Mouse (Mus musculus) left cerebral cortex, adult 11 months (tissue): ENCODE data around the gene Satb1.

Experiments
- DNase-seq: peaks from one replicate; pipeline ENCODE4 v3.0.0; 2022; ENCODE audit warnings: low spot score

The Satb1 gene

GRCm38 (mm10) chr17:51814301-51814700, 18.8 kb downstream of the Satb1 start:
- DNase-seq: no peak

- no peak for DNase-seq
Observed at GRCm38 (mm10) chr17:51813784-51814120, 19.3 kb downstream of the Satb1 start.

GRCm38 (mm10) chr17:51812942-51813783, 19.9 kb downstream of the Satb1 start:
- no peak for DNase-seq

- no peak for DNase-seq
Observed at GRCm38 (mm10) chr17:51812261-51812941, 20.7 kb downstream of the Satb1 start.

GRCm38 (mm10) chr17:51811911-51812260, 21.2 kb downstream of the Satb1 start:
- no peak for DNase-seq

GRCm38 (mm10) chr17:51811086-51811868, 21.8 kb downstream of the Satb1 start:
- no peak for DNase-seq

GRCm38 (mm10) chr17:51807429-51807828, 25.7 kb downstream of the Satb1 start:
- no peak for DNase-seq

- no peak for DNase-seq
Observed at GRCm38 (mm10) chr17:51806124-51806960, 26.7 kb downstream of the Satb1 start.

GRCm38 (mm10) chr17:51800208-51800607, 32.9 kb downstream of the Satb1 start:
- no peak for DNase-seq

- no peak for DNase-seq
Observed at GRCm38 (mm10) chr17:51796459-51796858, 36.6 kb downstream of the Satb1 start.

- no peak for DNase-seq
Observed at GRCm38 (mm10) chr17:51791226-51791625, 41.9 kb downstream of the Satb1 start.

- no peak for DNase-seq
Observed at GRCm38 (mm10) chr17:51790387-51791060, 42.6 kb downstream of the Satb1 start.

- no peak for DNase-seq
Observed at GRCm38 (mm10) chr17:51789777-51790176, 43.3 kb downstream of the Satb1 start.

- no peak for DNase-seq
Observed at GRCm38 (mm10) chr17:51789098-51789497, 44.0 kb downstream of the Satb1 start.

- DNase-seq: no peak
Observed at GRCm38 (mm10) chr17:51787955-51788354, 45.1 kb downstream of the Satb1 start.

GRCm38 (mm10) chr17:51786050-51786449, 47.0 kb downstream of the Satb1 start:
- no peak for DNase-seq

GRCm38 (mm10) chr17:51784935-51785334, 48.2 kb downstream of the Satb1 start:
- no peak for DNase-seq

- DNase-seq: no peak
Observed at GRCm38 (mm10) chr17:51783591-51784279, 49.4 kb downstream of the Satb1 start.

- no peak for DNase-seq
Observed at GRCm38 (mm10) chr17:51780036-51780435, 53.1 kb downstream of the Satb1 start.

GRCm38 (mm10) chr17:51778961-51779360, 54.1 kb downstream of the Satb1 start:
- DNase-seq: no peak

GRCm38 (mm10) chr17:51777813-51778212, 55.3 kb downstream of the Satb1 start:
- no peak for DNase-seq
